Mouse (Mus musculus) large intestine, adult 2 months (tissue): ENCODE measurements around the gene Mboat2. TPM values are rescaled to one million over a fixed set of nuclear protein-coding genes. Genes with fewer than 3 reads are reported as not detected.

Experiments used
- DNase-seq: peaks from one replicate; pipeline ENCODE4 v3.0.0-alpha.2; 2012; ENCODE audit warnings: low read depth, low spot score
- WGBS: fragments of 180-500 bp; shearing (Covaris S2); methylation state at CpG from one replicate; pipeline ENCODE4 v1.1.7; 2018; 5-methylcytosine and 5-hydroxymethylcytosine counted together
- polyA plus RNA-seq: library from polyadenylated mRNA; depleted of rRNA; stranded (reverse); fragments of >200 nt; gene quantifications from 2 replicates; pipeline ENCODE4 v1.2.3, GENCODE M21; 2012; rRNA removed

The Mboat2 gene
- polyA plus RNA-seq, 1 experiment, result 0.93 TPM

GRCm38 (mm10) chr12:24972371-24973350 is 142.0 kb downstream of the Mboat2 start:
- DNase-seq, result no peak
- WGBS, result 77% methylated on average over 8 of the region's 8 CpGs

GRCm38 (mm10) chr12:24973586-24973985 is 142.9 kb downstream of the Mboat2 start:
- whole genome bisulfite sequencing, result 38% methylated on average over 5 of the region's 5 CpGs
- DNase-seq, result no peak

GRCm38 (mm10) chr12:24974446-24975114 is 143.9 kb downstream of the Mboat2 start, which contains the start of gene Kidins220:
TSS of gene Kidins220 (plus strand) at chr12:24974925.
- whole genome bisulfite sequencing, result 5% methylated on average over 29 of the region's 29 CpGs
- peak; percentile 81 for DNase-seq

- under 1% methylated on average over 27 of the region's 31 CpGs for WGBS
- DNase-seq, result peak; percentile 33
Measured at GRCm38 (mm10) chr12:24975115-24975733, 144.5 kb downstream of the Mboat2 start.

- DNase-seq, result no peak
- WGBS, result 76% methylated on average over 5 of the region's 5 CpGs
Measured at GRCm38 (mm10) chr12:24985226-24985625, 154.5 kb downstream of the Mboat2 start.

GRCm38 (mm10) chr12:24995350-24995749 is 164.7 kb downstream of the Mboat2 start:
- 93% methylated on average over 4 of the region's 4 CpGs for WGBS
- no peak for DNase-seq

- DNase-seq, result peak; percentile 13
- 41% methylated on average over 6 of the region's 6 CpGs for WGBS
Measured at GRCm38 (mm10) chr12:25005350-25005749, 174.7 kb downstream of the Mboat2 start.

- 93% methylated on average over 9 of the region's 9 CpGs for WGBS
- DNase-seq, result no peak
Measured at GRCm38 (mm10) chr12:25009957-25010356, 179.3 kb downstream of the Mboat2 start.

- WGBS, result 86% methylated on average over 1 of the region's 1 CpGs
- DNase-seq, result no peak
Measured at GRCm38 (mm10) chr12:25010416-25010815, 179.7 kb downstream of the Mboat2 start.

GRCm38 (mm10) chr12:25011733-25012367 is 181.2 kb downstream of the Mboat2 start:
- DNase-seq, result peak; percentile 61
- WGBS, result 28% methylated on average over 15 of the region's 15 CpGs

GRCm38 (mm10) chr12:25012555-25013540 is 182.2 kb downstream of the Mboat2 start:
- 30% methylated on average over 13 of the region's 13 CpGs for WGBS
- peak; percentile 75 for DNase-seq

Other genes with a start within 250 kb of the Mboat2 start
- 2.4 and 3.6 TPM in 2 replicates for gene Klf11, start 179.6 kb upstream of the Mboat2 start, polyA plus RNA-seq
- gene Cys1, start 149.1 kb upstream of the Mboat2 start, polyA plus RNA-seq, result 1.6 and 2.0 TPM in 2 replicates
- 11.2 and 13.4 TPM in 2 replicates for gene Rrm2, start 122.6 kb upstream of the Mboat2 start, polyA plus RNA-seq
- gene Kidins220, start 144.0 kb downstream of the Mboat2 start, polyA plus RNA-seq, result 8.7 and 18.7 TPM in 2 replicates